Mouse (Mus musculus): Measurements from ENCODE around the gene Mindy1. TPM values are rescaled to one million over a fixed set of nuclear protein-coding genes. Genes with fewer than 3 reads are reported as not detected.

Gene Mindy1
- total RNA-seq, 2 experiments from 2014 or later: 75.5 to 124 TPM

- no peak for DNase-seq (ENCODE audit: low spot score in 2 of 2)
Observed at GRCm38 (mm10) chr3:95291041-95291440, 9.9 kb downstream of the Mindy1 start.

GRCm38 (mm10) chr3:95292899-95293298 is 11.8 kb downstream of the Mindy1 start:
- DNase-seq (ENCODE audit: low spot score in 2 of 2): no peak

GRCm38 (mm10) chr3:95293537-95293936 is 12.4 kb downstream of the Mindy1 start:
- DNase-seq (ENCODE audit: low spot score in 2 of 2): no peak

GRCm38 (mm10) chr3:95294316-95294715 is 13.2 kb downstream of the Mindy1 start:
- DNase-seq (ENCODE audit: low spot score in 2 of 2): no peak

GRCm38 (mm10) chr3:95294718-95295117 is 13.6 kb downstream of the Mindy1 start:
- DNase-seq (ENCODE audit: low spot score in 2 of 2): no peak

GRCm38 (mm10) chr3:95295321-95296102 is 14.4 kb downstream of the Mindy1 start:
- DNase-seq (ENCODE audit: low spot score in 2 of 2): no peak

GRCm38 (mm10) chr3:95296103-95296469 is 14.9 kb downstream of the Mindy1 start:
- no peak for DNase-seq (ENCODE audit: low spot score in 2 of 2)

- DNase-seq (ENCODE audit: low spot score in 2 of 2): no peak
Observed at GRCm38 (mm10) chr3:95298018-95298417, 16.9 kb downstream of the Mindy1 start.

GRCm38 (mm10) chr3:95301204-95301796 is 20.2 kb downstream of the Mindy1 start:
- no peak for DNase-seq (ENCODE audit: low spot score in 2 of 2)

GRCm38 (mm10) chr3:95306244-95306643 is 25.1 kb downstream of the Mindy1 start:
- DNase-seq (ENCODE audit: low spot score in 2 of 2): no peak

GRCm38 (mm10) chr3:95307100-95307499 is 26.0 kb downstream of the Mindy1 start, which contains the start of gene Anxa9:
Anxa9 (minus strand) TSS chr3:95307176.
- DNase-seq (ENCODE audit: low spot score in 2 of 2): no peak

GRCm38 (mm10) chr3:95310496-95310895 is 29.4 kb downstream of the Mindy1 start:
- DNase-seq (ENCODE audit: low spot score in 2 of 2): no peak

GRCm38 (mm10) chr3:95310968-95311882 is 30.1 kb downstream of the Mindy1 start:
- DNase-seq (ENCODE audit: low spot score in 2 of 2): peak; percentile 56 to 64

GRCm38 (mm10) chr3:95312623-95313022 is 31.5 kb downstream of the Mindy1 start:
- peak in 1 of 2 experiments; percentile 56 for DNase-seq (ENCODE audit: low spot score in 2 of 2)

GRCm38 (mm10) chr3:95313476-95313875 is 32.3 kb downstream of the Mindy1 start:
- no peak for DNase-seq (ENCODE audit: low spot score in 2 of 2)

GRCm38 (mm10) chr3:95314075-95314474 is 32.9 kb downstream of the Mindy1 start:
- no peak for DNase-seq (ENCODE audit: low spot score in 2 of 2)

GRCm38 (mm10) chr3:95314486-95315093 is 33.4 kb downstream of the Mindy1 start, which contains the start of gene Cers2:
Cers2 (plus strand) TSS chr3:95314791.
- DNase-seq (ENCODE audit: low spot score in 2 of 2): no peak

- DNase-seq (ENCODE audit: low spot score in 2 of 2): peak; percentile 94 to 95
Observed at GRCm38 (mm10) chr3:95315094-95315843, 34.1 kb downstream of the Mindy1 start.

GRCm38 (mm10) chr3:95315844-95316550 is 34.9 kb downstream of the Mindy1 start:
- DNase-seq (ENCODE audit: low spot score in 2 of 2): no peak
